Mouse (Mus musculus): ENCODE results near the gene Trim45.

The Trim45 gene

DNA sequence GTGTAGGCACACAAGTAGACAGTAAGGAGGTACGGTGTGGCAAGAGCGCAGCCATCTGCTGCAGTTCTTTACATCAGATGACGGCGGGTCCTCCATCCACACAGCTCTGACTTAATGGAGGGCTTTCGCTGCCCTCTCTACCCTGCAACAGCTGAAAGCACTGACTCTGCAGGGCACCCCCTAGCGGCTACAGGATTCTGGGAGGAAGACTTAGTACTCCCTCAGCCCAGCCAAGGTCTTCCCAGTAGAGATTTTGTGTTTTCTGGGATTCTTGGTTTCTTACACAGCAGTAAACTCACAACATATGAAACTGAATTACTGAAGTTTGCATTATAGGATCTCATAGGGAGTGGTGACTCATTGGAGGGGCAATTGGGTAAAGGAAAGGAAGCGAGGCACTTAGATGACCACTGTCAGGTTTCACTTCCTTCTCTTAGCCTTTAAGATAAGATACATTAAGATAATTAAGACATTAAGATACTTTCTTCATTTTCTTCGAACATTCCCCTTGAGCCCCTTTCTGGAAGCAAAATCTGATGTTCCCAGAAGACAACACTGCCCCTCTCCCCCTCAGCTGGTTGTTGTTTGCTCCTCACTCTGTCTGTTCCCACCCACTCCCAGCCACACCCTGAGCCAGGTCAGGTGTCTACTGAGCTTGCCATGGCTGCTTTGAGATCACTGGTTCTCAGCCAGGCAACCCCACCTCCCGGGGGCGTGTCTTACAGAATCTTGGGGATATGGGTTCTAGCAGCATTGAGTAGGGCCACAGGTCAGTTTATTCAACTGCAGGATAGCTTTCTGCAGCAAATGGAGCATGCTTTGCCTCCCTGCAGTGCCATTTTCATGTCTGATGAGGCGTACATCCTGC is 10.3 kb downstream of the Trim45 start:
- peak; percentile 26 for DNase-seq

DNA sequence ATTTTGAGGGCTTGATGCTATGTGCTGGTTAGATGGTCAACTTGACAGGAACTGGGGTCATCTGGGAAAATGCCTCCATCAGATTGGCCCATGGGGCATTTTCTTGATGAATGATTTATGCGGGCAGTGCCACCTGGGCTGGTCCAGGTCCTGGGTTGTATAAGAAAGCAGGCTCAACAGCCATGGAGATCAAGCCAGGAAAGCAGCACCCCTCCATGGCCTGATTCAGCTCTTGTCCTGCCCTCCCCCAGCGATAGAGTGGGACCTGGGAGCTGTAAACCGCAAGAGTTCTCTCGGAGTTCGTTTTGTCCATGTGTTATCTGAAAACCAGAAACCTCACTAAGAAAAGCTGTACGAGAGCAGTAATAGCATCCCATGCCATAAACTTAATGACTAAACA is 13.5 kb downstream of the Trim45 start:
- no peak for DNase-seq

DNA sequence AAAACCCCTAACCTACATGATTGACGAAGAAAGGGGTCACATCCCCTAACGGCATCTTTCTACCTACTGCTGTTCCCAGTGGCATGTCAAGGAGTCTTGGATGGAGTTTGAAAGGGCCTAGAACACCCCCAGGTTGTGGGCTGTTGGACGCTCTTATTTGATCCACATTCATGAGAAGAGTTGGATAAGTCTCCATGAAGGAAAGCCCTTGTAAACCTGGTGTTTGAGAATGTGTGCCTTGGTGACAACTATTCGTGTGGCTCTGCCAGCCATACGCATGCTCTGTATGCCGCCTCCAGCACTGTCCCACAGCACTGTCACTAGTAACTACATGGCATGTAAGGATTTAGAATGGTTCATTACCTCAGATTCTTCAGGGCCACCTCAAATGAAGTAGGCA is 14.2 kb downstream of the Trim45 start:
- no peak for DNase-seq

DNA sequence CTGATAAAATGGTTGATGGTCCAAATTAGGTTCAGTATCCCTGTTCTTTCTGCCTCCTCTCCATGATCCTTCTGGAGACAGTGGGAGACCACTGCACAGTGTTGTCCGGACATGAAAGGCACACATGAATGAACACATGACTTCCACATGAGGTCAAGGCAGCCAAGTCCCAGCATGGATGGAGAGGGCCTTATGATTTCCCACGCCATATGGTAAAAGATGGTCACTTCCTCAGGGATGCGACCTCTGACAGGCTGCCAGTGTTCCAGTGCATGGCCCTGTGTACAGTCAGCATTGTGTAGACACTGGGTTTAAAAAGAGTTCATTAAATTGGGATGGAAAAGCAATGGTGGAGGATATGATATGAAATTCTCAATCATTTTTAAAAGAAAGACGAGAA is 16.2 kb downstream of the Trim45 start:
- no peak for DNase-seq

DNA sequence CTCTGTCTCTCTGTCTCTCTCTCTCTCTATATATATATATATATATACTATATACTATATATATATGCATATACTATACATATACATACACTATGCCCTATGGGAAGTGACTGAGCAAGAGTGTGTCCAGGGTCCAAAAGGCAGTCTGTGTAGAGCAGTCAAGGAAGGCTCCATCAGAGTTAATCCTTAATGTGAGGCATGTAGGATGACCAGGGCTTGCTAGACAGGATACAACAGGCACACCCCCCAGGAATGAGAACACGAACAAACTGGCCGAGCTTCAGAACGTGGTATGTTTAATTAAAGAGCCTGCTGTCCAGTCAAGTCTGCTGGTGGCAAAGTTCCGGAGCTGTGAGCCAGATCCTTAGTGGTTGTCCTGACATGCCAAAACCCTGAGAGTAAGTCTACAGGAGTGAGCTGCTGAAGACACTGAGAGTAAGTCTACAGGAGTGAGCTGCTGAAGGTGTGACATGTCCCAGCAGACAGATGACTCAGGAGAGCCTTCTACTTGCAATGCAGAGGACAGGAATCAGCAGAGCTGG is 18.6 kb downstream of the Trim45 start:
- no peak for DNase-seq

DNA sequence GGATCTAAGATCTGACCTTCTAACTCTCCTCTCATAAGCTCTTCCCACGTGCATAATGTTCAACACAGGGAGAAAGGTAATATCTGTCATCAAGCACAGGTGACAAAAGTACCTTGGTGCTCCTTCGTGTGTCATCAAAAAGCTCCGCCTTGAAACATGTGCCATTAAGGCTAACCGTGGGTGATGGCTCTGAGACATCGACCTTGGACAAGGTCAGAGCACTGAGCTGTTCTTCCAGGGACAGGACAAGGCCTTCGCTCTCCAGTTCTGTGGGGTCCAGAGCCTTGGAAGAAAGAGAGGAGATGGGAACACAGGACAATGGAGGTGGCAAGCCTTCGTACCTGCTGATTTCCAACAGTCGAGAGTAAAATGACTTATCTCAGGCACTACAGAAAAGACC is 25.3 kb downstream of the Trim45 start:
- DNase-seq, result no peak

DNA sequence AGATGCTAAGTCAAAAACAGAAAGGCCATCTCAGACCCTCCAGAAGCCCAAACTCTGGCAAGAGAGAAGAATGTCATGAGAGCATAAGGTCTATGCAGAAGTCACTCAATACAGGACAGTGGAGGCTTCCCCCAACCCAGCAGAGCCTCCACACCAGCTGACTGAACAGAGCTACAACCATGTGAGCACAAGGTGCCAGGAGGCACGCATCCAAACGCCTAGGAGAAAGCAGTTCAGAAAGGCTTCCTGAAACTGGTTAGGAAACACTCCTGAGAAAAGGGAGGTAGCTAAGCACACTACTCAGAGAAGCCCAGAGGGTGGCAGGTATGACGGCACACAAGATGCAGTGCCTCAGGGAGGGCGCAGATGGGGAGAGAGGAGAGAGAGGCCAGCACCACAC is 29.5 kb downstream of the Trim45 start:
- no peak for DNase-seq

DNA sequence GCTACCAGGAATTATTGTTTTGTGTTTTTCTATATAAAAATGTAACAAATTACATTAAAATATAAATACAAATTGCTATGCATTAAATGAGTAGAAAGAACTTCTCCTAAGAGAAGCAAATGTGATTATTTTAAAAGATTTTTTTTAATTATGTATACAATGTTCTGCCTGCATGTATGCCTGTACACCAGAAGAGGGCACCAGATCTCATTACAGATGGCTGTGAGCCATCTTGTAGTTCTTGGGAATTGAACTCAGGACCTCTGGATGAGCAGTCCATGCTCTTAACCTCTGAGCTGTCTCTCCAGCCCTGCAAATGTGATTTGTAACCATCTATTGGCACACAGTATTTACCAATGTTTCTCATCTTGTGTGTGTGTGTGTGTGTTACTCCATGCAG is 32.6 kb downstream of the Trim45 start:
- no peak for DNase-seq

DNA sequence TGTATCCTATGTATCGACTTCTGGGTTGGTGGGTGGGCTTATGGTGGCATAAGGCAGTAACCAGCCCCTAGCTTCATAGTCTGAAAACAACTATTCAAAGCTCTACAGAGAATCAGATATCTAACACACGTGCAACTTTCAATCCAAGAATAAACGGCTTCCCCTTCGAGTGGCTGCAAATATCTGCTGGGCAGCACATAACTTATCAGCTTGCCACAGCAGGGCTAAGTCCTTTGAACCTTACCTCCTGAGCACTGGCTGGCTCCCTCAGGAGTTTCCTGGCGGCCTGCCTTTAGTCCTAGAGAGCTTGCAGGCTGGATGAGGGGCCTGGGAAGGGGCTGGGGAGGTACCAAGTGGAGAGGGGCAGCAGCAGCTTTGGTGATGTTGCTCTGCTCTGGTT is 39.0 kb downstream of the Trim45 start:
- DNase-seq, result no peak

DNA sequence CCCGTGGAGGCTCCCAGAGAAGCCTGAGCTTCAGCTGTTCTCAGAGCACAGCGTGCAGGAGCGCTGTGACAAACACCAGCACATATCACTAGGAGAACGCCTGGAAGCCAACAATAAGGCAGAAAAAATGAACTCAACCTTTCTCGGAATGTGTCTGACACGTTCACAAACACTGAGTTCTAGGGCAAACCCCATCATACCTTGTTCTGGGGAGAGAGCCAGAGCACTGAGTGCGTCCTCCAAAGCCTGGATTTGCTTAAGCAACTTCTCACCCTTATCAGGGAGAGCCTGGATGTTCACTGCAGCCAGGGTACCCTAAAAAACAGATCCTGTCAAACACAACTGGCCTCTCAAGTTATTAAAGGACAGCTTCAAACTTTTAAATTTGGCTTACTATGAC is 39.5 kb downstream of the Trim45 start:
- DNase-seq, result no peak

DNA sequence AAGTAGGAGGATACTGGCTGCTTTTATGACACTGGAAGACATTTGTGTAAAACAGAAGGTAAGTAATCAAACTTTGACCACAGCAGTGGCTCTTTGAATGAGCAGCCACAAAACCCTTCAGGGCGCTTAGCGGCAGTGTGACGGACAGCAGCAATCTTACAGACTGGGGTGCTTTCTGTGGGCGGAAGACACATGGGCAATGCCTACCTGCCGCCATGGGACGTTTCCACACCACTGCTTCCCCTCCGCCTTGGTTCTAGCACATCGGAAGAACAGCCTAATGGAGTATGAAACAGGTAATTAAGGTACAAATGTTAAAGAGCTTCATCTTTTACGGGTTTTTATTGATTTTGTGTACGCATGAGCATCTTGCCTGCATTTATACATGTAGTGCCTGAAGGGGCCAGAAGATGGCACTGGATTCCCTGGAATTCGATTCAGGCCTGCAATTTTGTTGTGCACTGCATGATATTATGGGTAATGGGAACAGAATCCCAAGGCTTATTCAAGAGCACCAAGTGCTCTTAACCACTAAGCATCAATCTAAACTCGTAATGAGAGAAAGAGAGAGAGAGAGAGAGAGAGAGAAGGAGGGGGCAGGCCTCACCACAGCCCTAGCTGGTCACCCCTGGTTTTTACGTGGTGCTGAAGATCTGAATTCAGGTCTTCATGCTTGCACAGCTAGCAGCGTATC is 42.0 kb downstream of the Trim45 start:
- peak; percentile 43 for DNase-seq

DNA sequence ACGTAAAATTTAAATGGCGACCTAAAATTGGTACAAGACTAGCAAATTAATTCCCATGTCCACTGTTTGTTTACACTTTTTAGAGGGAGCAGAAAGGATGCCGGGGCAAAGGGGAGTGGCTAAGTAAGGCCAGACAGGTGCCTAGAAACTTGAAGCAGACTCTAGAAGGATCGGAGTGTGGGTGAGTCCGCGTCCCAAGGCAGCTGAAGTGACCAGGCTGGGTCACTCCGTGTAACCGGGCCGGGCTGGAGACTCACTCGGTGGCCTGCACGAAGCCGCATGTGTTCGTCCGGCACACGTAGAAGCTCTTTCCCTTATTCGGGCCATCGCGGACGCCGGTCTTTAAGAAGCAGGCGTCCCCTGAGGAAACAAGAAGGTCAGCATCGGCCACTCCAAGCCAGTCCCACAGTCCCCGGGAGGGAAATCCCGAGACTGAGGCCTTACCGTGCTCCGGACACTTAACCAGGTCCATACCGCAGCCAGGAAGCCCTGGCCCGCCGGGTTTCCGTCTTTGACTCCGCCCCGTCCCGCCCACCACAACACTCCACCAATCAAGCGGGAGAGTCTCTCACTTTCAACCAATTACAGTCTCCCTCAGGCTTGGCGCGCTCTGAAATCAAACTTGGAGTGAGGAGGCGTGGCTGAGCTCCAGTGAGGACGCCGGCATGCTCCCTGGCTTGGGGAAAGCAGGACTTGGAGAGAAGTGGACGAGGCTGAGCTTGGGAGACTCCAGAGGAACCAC is 47.3 kb downstream of the Trim45 start, which contains the start of gene Ttf2:
Gene Ttf2 (minus strand): TSS at position 488 of the 742 bp plus-strand sequence.
- peak; percentile 93 for DNase-seq

DNA sequence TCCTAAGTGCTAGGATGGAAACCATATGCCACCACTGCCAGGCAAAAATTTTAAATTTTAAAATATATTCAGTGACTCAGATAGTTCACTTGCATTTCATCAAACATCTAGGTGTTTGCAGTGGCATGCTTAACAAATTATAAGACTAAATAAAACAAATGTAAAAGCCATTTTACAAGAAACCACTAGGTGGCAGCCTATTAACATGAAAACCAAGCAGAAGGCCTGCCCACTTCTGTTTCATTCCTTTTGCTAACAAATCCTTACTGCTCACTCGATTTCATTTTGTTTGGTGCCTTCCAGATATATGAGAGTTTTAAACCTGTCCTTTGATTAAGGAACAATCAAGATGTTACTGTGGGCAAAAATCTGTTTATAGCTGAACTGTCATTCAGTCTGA is 51.9 kb downstream of the Trim45 start:
- DNase-seq, result no peak

DNA sequence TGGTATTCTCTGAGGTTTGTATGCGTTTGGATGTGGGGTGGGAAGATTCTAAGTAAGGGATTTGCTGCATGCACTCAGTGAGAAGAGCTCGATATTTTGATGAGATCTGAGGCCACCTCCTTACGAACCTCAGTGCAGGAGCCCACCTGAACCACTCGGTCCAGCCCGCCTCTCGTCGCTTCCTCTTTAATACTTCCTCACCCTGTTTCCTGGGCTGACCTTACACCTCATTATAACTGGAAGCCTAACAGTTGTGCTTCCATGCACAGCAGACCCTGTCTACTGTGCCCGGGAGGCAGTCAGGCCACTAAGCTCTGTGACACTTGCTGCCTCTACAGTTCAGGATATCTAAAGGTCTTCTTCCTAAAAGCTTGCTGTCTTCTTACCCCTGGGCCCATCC is 57.3 kb downstream of the Trim45 start:
- no peak for DNase-seq

Data from thymus, postnatal 25 days (tissue).